ENCODE assay signal across 9 mouse cellular contexts in the genomic region with DNA sequence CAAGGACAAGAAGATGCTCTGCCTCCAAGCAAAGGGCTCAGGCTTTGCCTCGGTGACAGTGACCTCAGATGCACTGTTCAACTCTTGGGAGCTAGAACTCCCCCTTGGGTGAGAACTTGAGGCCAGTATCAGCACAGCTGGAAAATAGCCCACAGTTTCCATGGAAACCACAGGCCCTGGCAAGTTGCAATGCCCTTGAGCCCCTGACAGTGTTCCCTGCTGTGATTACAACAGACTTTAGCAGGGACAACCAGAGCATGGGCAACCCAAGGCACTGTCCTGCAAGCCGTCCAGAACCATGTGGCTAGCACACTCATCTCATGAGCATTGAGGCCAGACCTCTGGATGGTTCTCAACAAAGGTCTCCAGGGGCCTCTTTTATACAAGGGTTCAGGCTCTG. TPM values are rescaled to one million over a fixed set of nuclear protein-coding genes. Genes with fewer than 3 reads are reported as not detected.
DNase-seq lines count a peak whose midpoint lies in the region; ATAC-seq and TF ChIP-seq lines count a peak whose summit lies in the region.
"Had no signal": no experiment of that assay in that cellular context is flagged by ENCODE, and none has a peak within 500 bp of the region (broad histone marks: within the 10 kb centered on the region; RNA-seq: fewer than 3 reads in every experiment).

No protein-coding gene starts in this region.

- TF ChIP-seq POLR2A in liver, adult 2 months (IDR thresholded peaks at IDR 0.05; ENCODE audit: extremely low read depth, insufficient read depth, low read length), result no peak

- no peak for ATAC-seq in liver, postnatal 0 days
- ATAC-seq in heart, embryonic 15.5 days (replicated peaks; ENCODE audit: insufficient number of reproducible peaks, insufficient read depth, low FRiP score, low read depth), result peak; percentile 12; the same call in 1 of the 2 replicates
- ATAC-seq in forebrain, embryonic 12.5 days (ENCODE audit: low FRiP score), result no peak

- H3K27me3 ChIP-seq in liver, adult 2 months (ENCODE audit: control insufficient read depth, insufficient read depth, low read length), result no peaks in the 10 kb centered on the region
- H3K27me3 ChIP-seq in liver, postnatal 0 days (ENCODE audit: insufficient read depth, low read length), result no peaks in the 10 kb centered on the region
- H3K27me3 ChIP-seq in heart, embryonic 15.5 days, result no peaks in the 10 kb centered on the region
- no peaks in the 10 kb centered on the region for H3K27me3 ChIP-seq in forebrain, embryonic 12.5 days
- H3K27me3 ChIP-seq: midbrain, embryonic 12.5 days had no signal

- H3K27ac ChIP-seq in liver, adult 2 months (replicated peaks; ENCODE audit: insufficient read depth, low read depth, low read length), result no peak overlapping the region
- H3K27ac ChIP-seq in liver, postnatal 0 days (ENCODE audit: low read depth), result no peak overlapping the region
- no peak overlapping the region for H3K27ac ChIP-seq in heart, embryonic 15.5 days
- no peak overlapping the region for H3K27ac ChIP-seq in forebrain, embryonic 12.5 days
- H3K27ac ChIP-seq: midbrain, embryonic 12.5 days had no signal

- H3K4me2 ChIP-seq in liver, postnatal 0 days (ENCODE audit: low read depth, low read length), result no peak overlapping the region
- H3K4me2 ChIP-seq in heart, embryonic 15.5 days, result no peak overlapping the region
- H3K4me2 ChIP-seq in forebrain, embryonic 12.5 days, result no peak overlapping the region
- H3K4me2 ChIP-seq: midbrain, embryonic 12.5 days had no signal

- no peaks in the 10 kb centered on the region for H3K4me1 ChIP-seq in liver, adult 2 months (ENCODE audit: control insufficient read depth, insufficient read depth, low read length)
- no peaks in the 10 kb centered on the region for H3K4me1 ChIP-seq in liver, postnatal 0 days (ENCODE audit: insufficient read depth)
- peaks cover 7% of the 10 kb centered on the region; the same call in 1 of the 2 replicates for H3K4me1 ChIP-seq in heart, embryonic 15.5 days (replicated peaks)
- peaks cover 12% of the 10 kb centered on the region for H3K4me1 ChIP-seq in forebrain, embryonic 12.5 days

- no peak overlapping the region for H3K4me3 ChIP-seq in liver, adult 2 months (ENCODE audit: insufficient read depth, low read depth, low read length)
- no peak overlapping the region for H3K4me3 ChIP-seq in liver, postnatal 0 days (ENCODE audit: low read depth, low read length)
- H3K4me3 ChIP-seq in heart, embryonic 15.5 days, result no peak overlapping the region
- H3K4me3 ChIP-seq in forebrain, embryonic 12.5 days (replicated peaks), result no peak overlapping the region
- H3K4me3 ChIP-seq: midbrain, embryonic 12.5 days had no signal

- no peaks in the 10 kb centered on the region for H3K36me3 ChIP-seq in liver, adult 2 months (ENCODE audit: control insufficient read depth, insufficient read depth, low read length)
- peaks cover 10% of the 10 kb centered on the region for H3K36me3 ChIP-seq in liver, postnatal 0 days (replicated peaks; ENCODE audit: insufficient read depth, low read length)
- H3K36me3 ChIP-seq in heart, embryonic 15.5 days, result peaks cover 29% of the 10 kb centered on the region
- peaks cover 15% of the 10 kb centered on the region; the same call in 1 of the 2 replicates for H3K36me3 ChIP-seq in forebrain, embryonic 12.5 days (replicated peaks)

- DNase-seq in liver, adult 2 months (ENCODE audit: extremely low read depth, low read depth, low spot score), result peak; percentile 47
- DNase-seq in liver, postnatal 0 days, result no peak
- peak; percentile 85 for DNase-seq in adrenal gland, postnatal 25 days
- DNase-seq in ovary, postnatal 14 days (ENCODE audit: low spot score), result peak; percentile 68
- DNase-seq in urinary bladder, postnatal 10 days (ENCODE audit: low spot score), result no peak
- DNase-seq in left cerebral cortex, adult 11 months (ENCODE audit: low spot score), result no peak

- TF ChIP-seq CTCF in liver, adult 2 months (IDR thresholded peaks at IDR 0.05; ENCODE audit: low read depth, low read length), result no peak
- no peak for TF ChIP-seq CTCF in liver, postnatal 0 days (IDR thresholded peaks at IDR 0.05; ENCODE audit: low read depth)

- WGBS in liver, adult 2 months, result 18% methylated on average over 2 of the region's 2 CpGs
- 61% methylated on average over 2 of the region's 2 CpGs for WGBS in liver, postnatal 0 days (ENCODE audit: insufficient replicate concordance)
- 45% methylated on average over 2 of the region's 2 CpGs for WGBS in heart, embryonic 15.5 days
- 53% methylated on average over 2 of the region's 2 CpGs for WGBS in forebrain, embryonic 12.5 days

- no peaks in the 10 kb centered on the region for H3K9me3 ChIP-seq in liver, postnatal 0 days (ENCODE audit: low read length)
- H3K9me3 ChIP-seq in heart, embryonic 15.5 days (replicated peaks), result no peaks in the 10 kb centered on the region
- H3K9me3 ChIP-seq in forebrain, embryonic 12.5 days, result no peaks in the 10 kb centered on the region
- H3K9me3 ChIP-seq: midbrain, embryonic 12.5 days had no signal

- TF ChIP-seq EP300 in liver, postnatal 0 days (IDR thresholded peaks at IDR 0.05; ENCODE audit: low read depth), result no peak

- no peaks in the 10 kb centered on the region for H3K79me2 ChIP-seq in liver, adult 2 months (ENCODE audit: control insufficient read depth, insufficient read depth, low read length)

- H3K9ac ChIP-seq in liver, adult 2 months (ENCODE audit: low read depth, low read length), result no peak overlapping the region
- H3K9ac ChIP-seq in liver, postnatal 0 days (replicated peaks), result no peak overlapping the region
- H3K9ac ChIP-seq in heart, embryonic 15.5 days, result no peak overlapping the region
- no peak overlapping the region for H3K9ac ChIP-seq in forebrain, embryonic 12.5 days
- H3K9ac ChIP-seq: midbrain, embryonic 12.5 days had no signal

RNA-seq across cellular contexts. Expression of gene Lgals9, which starts 54.7 kb away (rescaled TPM):
- 175 and 236 TPM in 2 replicates for total RNA-seq in liver, adult 2 months (2014; rRNA removed)
- 1,032 and 1,086 TPM in 2 replicates for polyA plus RNA-seq in liver, adult 2 months (2012; rRNA removed)
- polyA plus RNA-seq in liver, postnatal 0 days (2015; fragmentation: Nextera tagmentation; extraction: Ambion mirVana), result 361 and 373 TPM in 2 replicates
- total RNA-seq in adrenal gland, postnatal 25 days (2021), result 18.5 and 21.8 TPM in 2 replicates
- polyA plus RNA-seq in heart, embryonic 15.5 days (2015; fragmentation: Nextera tagmentation; extraction: Ambion mirVana), result 54.4 and 86.9 TPM in 2 replicates
- polyA plus RNA-seq in forebrain, embryonic 12.5 days (2016; fragmentation: Nextera tagmentation; extraction: Ambion mirVana), result 4.8 and 5.7 TPM in 2 replicates

Comparison
In these comparisons a context has a peak if more than half of its experiments do, and no peak if none do; other contexts are left out.
1. DNase-seq: peak in liver, adult 2 months (single experiment), adrenal gland, postnatal 25 days (single experiment) and ovary, postnatal 14 days (single experiment); none in liver, postnatal 0 days (single experiment), urinary bladder, postnatal 10 days (single experiment) and left cerebral cortex, adult 11 months (single experiment).